13 mouse cellular contexts compared by ENCODE assay signal in genomic region chr5:35041268-35041829, GRCm38 (mm10). TPM values are rescaled to one million over a fixed set of nuclear protein-coding genes. Genes with fewer than 3 reads are reported as not detected.
A peak's percentile ranks its signal among the peaks of the same experiment; 100 is the strongest.
DNase-seq lines count a peak whose midpoint lies in the region; ATAC-seq and TF ChIP-seq lines count a peak whose summit lies in the region.
"Had no signal": no experiment of that assay in that cellular context is flagged by ENCODE, and none has a peak within 500 bp of the region (broad histone marks: within the 10 kb centered on the region; RNA-seq: fewer than 3 reads in every experiment).

Gene Hgfac, plus strand, starts transcription at chr5:35041509.

- peak within 1 kb of the TSS; percentile 76 for H3K27ac ChIP-seq in liver, embryonic 13.5 days
- H3K27ac ChIP-seq in gastrocnemius, adult 2 months = no peak within 1 kb of the TSS; the same call in 1 of the 2 replicates
- H3K27ac ChIP-seq: forebrain, embryonic 15.5 days; neural tube, embryonic 12.5 days had no signal

- peak; percentile 72 for ATAC-seq in liver, embryonic 13.5 days (ENCODE audit: low read depth)
- ATAC-seq: forebrain, embryonic 15.5 days had no signal

- 35% methylated on average over 6 of the region's 6 CpGs for WGBS in liver, embryonic 13.5 days (ENCODE audit: insufficient replicate concordance)

- H3K4me1 ChIP-seq in liver, embryonic 13.5 days (replicated peaks) = peaks cover 50% of the 10 kb centered on the region
- H3K4me1 ChIP-seq: forebrain, embryonic 15.5 days; neural tube, embryonic 12.5 days had no signal

- peak; percentile 32 for DNase-seq in adrenal gland, adult 2 months
- DNase-seq in adrenal gland, postnatal 25 days = no peak
- peak; percentile 64 for DNase-seq in urinary bladder, postnatal 14 days (ENCODE audit: low spot score)
- DNase-seq in urinary bladder, postnatal 10 days (ENCODE audit: low spot score) = no peak
- DNase-seq in liver, embryonic 13.5 days = no peak
- DNase-seq in yolk sac, embryonic 10.5 days (ENCODE audit: low spot score) = peak; percentile 84
- no peak for DNase-seq in cerebellum, postnatal 14 days
- no peak for DNase-seq in gastrocnemius, adult 2 months
- DNase-seq: embryo, embryonic 11 days; lung, embryonic 14.5 days had no signal

- H3K9me3 ChIP-seq in liver, embryonic 13.5 days (replicated peaks) = no peaks in the 10 kb centered on the region
- H3K9me3 ChIP-seq: forebrain, embryonic 15.5 days; heart, embryonic 12.5 days; neural tube, embryonic 12.5 days had no signal

- peak within 1 kb of the TSS; percentile 40 for H3K4me3 ChIP-seq in liver, embryonic 13.5 days (replicated peaks)
- no peak within 1 kb of the TSS for H3K4me3 ChIP-seq in gastrocnemius, adult 2 months
- H3K4me3 ChIP-seq: forebrain, embryonic 15.5 days; heart, embryonic 12.5 days; neural tube, embryonic 12.5 days had no signal

- no peaks in the 10 kb centered on the region; the same call in 1 of the 2 replicates for H3K27me3 ChIP-seq in liver, embryonic 13.5 days
- H3K27me3 ChIP-seq: forebrain, embryonic 15.5 days; neural tube, embryonic 12.5 days had no signal

- H3K9ac ChIP-seq in liver, embryonic 13.5 days = peak within 1 kb of the TSS; percentile 59
- H3K9ac ChIP-seq: forebrain, embryonic 15.5 days; heart, embryonic 12.5 days; lung, embryonic 14.5 days; neural tube, embryonic 12.5 days had no signal

- peak within 1 kb of the TSS; percentile 50 for H3K4me2 ChIP-seq in liver, embryonic 13.5 days
- H3K4me2 ChIP-seq: forebrain, embryonic 15.5 days; heart, embryonic 12.5 days; lung, embryonic 14.5 days; neural tube, embryonic 12.5 days had no signal

- peaks cover 10% of the 10 kb centered on the region; the same call in 1 of the 2 replicates for H3K36me3 ChIP-seq in liver, embryonic 13.5 days
- H3K36me3 ChIP-seq: forebrain, embryonic 15.5 days; heart, embryonic 12.5 days; neural tube, embryonic 12.5 days had no signal

- intact Hi-C loops in gastrocnemius, adult 2 months (cut with DNase I) = no loop called here

- no peak for TF ChIP-seq CTCF in gastrocnemius, adult 2 months (IDR thresholded peaks at IDR 0.05)

RNA-seq across cellular contexts. Expression of gene Hgfac, which starts in this region (rescaled TPM):
- 1 to 10 TPM in 1 of 2 experiments, under 1 TPM in 1; 0.90 to 2.8 TPM for total RNA-seq in adrenal gland, adult 2 months (2021)
- 1.1 and 1.5 TPM in 2 replicates for polyA plus RNA-seq in adrenal gland, adult 2 months (2012; rRNA removed)
- 3.4 and 8.4 TPM in 2 replicates for total RNA-seq in adrenal gland, postnatal 25 days (2021)
- 51.6 and 53.5 TPM in 2 replicates for polyA plus RNA-seq in liver, embryonic 13.5 days (2015; fragmentation: Nextera tagmentation; extraction: Ambion mirVana)
- under 1 TPM; 0.25 to 0.48 TPM for total RNA-seq in gastrocnemius, adult 2 months (2021)

Comparison
In these comparisons a context has a peak if more than half of its experiments do, and no peak if none do; other contexts are left out.
1. RNA of gene Hgfac (polyA plus RNA-seq): 51.6 to 53.5 TPM in liver, embryonic 13.5 days; 1.1 to 1.5 TPM in adrenal gland, adult 2 months; every median in the first group is over 10 times any median in the second.
2. DNase-seq: peak in adrenal gland, adult 2 months (single experiment), urinary bladder, postnatal 14 days (single experiment) and yolk sac, embryonic 10.5 days (single experiment); none in adrenal gland, postnatal 25 days (single experiment), urinary bladder, postnatal 10 days (single experiment), liver, embryonic 13.5 days (single experiment), cerebellum, postnatal 14 days (0 of 2) and gastrocnemius, adult 2 months (single experiment).